Mouse (Mus musculus) embryonic fibroblast, embryonic 13.5 days (primary cell): Measurements from ENCODE around the gene 4930583I09Rik. TPM values are rescaled to one million over a fixed set of nuclear protein-coding genes. Genes with fewer than 3 reads are reported as not detected.

ENCODE experiments used
- H3K27ac ChIP-seq: 2 replicates; pipeline ENCODE4 v1.5.1; 2012; ENCODE audit warnings: low read length, control low read depth, inconsistent platforms; ENCODE audit not compliant: insufficient read depth
- H3K4me1 ChIP-seq: 2 replicates; pipeline ENCODE4 v1.6.1; 2011; ENCODE audit warnings: low read length; ENCODE audit not compliant: control insufficient read depth, insufficient read depth
- H3K4me3 ChIP-seq: 2 replicates; pipeline ENCODE4 v1.5.1; 2011; ENCODE audit warnings: mild to moderate bottlenecking, control low read depth, low read length; ENCODE audit not compliant: insufficient read depth
- CTCF ChIP-seq: IDR thresholded peaks from 2 replicates; pipeline ENCODE4 v1.5.1; 2011; ENCODE audit warnings: mild to moderate bottlenecking, control low read depth, low read length, moderate library complexity, borderline replicate concordance; ENCODE audit not compliant: insufficient read depth
- POLR2A ChIP-seq: IDR thresholded peaks from 2 replicates; pipeline ENCODE4 v1.6.1; 2011; ENCODE audit warnings: low read depth, mild to moderate bottlenecking, control low read depth, low read length, moderate library complexity
- polyA plus RNA-seq: library from polyadenylated mRNA; stranded (reverse); fragments of >200 nt; gene quantifications from 2 replicates; pipeline ENCODE4 v1.2.4, GENCODE M21; 2011; ENCODE audit warnings: low read depth; ENCODE audit not compliant: missing spikeins, insufficient read length

4930583I09Rik gene
- polyA plus RNA-seq, 1 experiment: not detected

DNA sequence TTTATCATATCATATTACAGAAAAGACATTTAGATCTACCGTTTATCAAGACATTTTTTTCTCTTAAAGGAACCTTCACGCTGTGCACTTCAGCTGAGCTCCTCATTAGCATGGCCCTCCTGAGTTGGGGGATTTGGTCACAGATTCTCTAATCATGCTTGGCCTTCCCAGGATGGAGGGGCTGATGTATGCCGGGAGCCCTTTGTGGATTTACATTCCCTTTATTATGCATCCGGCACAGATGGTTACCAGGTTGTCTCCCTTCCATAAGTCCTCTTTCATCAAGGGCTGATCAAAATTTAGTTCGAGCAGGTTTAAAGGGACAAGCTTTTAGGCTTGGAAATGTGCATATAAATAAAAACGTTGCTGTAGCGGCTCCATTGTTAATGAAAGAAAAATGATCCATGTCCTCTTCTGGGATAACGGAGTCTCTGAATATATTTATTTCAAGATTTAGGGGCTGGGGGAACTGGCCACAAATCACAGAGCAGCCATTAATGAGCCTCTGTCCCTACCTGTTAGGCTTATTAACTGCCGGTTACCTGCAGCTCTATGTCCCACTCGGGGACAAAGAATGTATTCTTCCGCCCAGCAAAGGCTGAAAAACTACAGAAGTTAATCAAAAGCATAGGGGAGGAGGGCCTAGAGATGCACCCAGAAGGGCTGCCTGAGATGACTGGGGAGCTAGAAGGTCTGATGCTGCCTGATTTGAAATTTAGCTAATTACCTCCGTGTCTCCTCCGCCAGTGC, 31.3 kb downstream of the 4930583I09Rik start:
- no peak overlapping the region for H3K27ac ChIP-seq
- no peak for TF ChIP-seq POLR2A
- TF ChIP-seq CTCF: no peak
- no peak overlapping the region for H3K4me3 ChIP-seq
- H3K4me1 ChIP-seq: no peaks in the 10 kb centered on the region

GRCm38 (mm10) chr17:64802956-64803275, 33.0 kb downstream of the 4930583I09Rik start:
- no peak for TF ChIP-seq CTCF
- Histone ChIP-seq H3K4me3 (no peak overlapping the region), H3K4me1 (no peaks in the 10 kb centered on the region), H3K27ac (no peak overlapping the region)

GRCm38 (mm10) chr17:64802168-64802955, 33.5 kb downstream of the 4930583I09Rik start:
- Histone ChIP-seq H3K4me3 (no peak overlapping the region), H3K27ac (no peak overlapping the region), H3K4me1 (no peaks in the 10 kb centered on the region)
- TF ChIP-seq POLR2A (no peak), CTCF (no peak)

DNA sequence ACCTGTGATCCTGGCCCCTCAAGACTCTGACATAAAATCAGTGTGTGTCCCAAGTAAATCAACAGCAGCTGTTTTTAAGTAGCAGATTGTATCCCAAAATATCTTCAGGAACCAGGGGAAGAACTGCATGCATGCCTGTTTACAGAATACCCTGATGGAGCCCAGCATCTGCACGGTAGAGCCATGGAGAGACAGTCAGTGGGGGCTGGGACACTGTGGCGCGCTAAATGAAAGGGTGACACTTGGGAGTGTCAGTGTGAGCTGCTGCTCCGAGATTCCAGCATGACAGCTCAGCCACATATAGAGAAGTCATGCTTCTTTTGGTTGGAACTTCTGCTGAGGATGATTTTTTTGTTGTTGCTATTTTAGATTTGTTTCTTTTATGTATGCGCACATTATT, 43.2 kb downstream of the 4930583I09Rik start:
- H3K4me1 ChIP-seq: no peaks in the 10 kb centered on the region

GRCm38 (mm10) chr17:64792076-64792475, 43.8 kb downstream of the 4930583I09Rik start:
- Histone ChIP-seq H3K27ac (no peak overlapping the region), H3K4me1 (no peaks in the 10 kb centered on the region), H3K4me3 (no peak overlapping the region)
- TF ChIP-seq CTCF (no peak), POLR2A (no peak)

More for the DNA sequence above, 43.2 kb downstream of the 4930583I09Rik start:
- no peak for TF ChIP-seq POLR2A
- TF ChIP-seq CTCF: no peak
- Histone ChIP-seq H3K4me3 (no peak overlapping the region), H3K27ac (no peak overlapping the region)

GRCm38 (mm10) chr17:64789175-64789574, 46.7 kb downstream of the 4930583I09Rik start:
- no peak overlapping the region for H3K27ac ChIP-seq
- H3K4me1 ChIP-seq: no peaks in the 10 kb centered on the region
- no peak overlapping the region for H3K4me3 ChIP-seq
- TF ChIP-seq CTCF: no peak

DNA sequence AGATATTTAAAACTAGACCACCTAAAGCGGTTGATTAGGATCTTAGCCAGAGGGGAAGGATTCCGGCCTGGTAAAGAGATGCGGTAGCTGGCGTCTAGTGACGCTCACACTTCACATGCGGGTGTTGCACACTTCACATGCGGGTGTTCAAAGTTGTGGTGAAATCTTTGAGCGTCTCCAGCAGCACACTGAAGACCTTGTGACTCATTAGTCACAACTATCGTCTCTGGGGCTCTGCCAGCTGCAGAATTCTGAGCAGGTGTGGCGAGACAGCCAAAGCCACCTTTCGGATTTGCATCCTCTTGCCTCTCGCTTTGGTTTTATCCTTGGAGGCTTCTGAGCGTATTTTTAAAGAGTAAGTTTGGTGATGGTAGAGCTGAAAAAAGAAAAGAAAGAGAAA, 47.6 kb downstream of the 4930583I09Rik start:
- no peaks in the 10 kb centered on the region for H3K4me1 ChIP-seq
- no peak overlapping the region for H3K4me3 ChIP-seq
- H3K27ac ChIP-seq: no peak overlapping the region
- TF ChIP-seq POLR2A (no peak), CTCF (no peak)

DNA sequence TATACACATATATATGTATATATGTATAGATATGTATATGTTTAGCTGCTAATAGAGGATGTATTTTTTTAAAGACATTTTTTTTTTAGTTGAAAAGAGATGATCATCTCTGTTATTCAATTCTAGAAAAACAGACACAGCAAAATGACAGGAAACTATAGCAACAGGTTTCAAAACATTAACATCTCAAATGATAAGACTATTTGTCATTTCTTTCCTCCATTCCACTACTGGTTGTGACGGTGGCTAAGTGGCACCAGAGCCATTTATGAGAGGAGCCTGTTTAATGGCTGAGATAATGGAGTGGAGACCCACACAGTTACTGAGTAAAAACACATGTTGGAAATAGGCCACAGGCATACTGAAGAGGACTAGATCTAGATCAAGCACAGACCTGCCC, 49.9 kb downstream of the 4930583I09Rik start:
- H3K4me1 ChIP-seq: no peaks in the 10 kb centered on the region
- no peak overlapping the region for H3K27ac ChIP-seq
- no peak overlapping the region for H3K4me3 ChIP-seq
- TF ChIP-seq POLR2A: no peak
- no peak for TF ChIP-seq CTCF

Other genes with a start within 250 kb of the 4930583I09Rik start
- 109 and 133 TPM in 2 replicates for gene Man2a1, start 235.3 kb downstream of the 4930583I09Rik start, polyA plus RNA-seq